Mouse (Mus musculus): ENCODE measurements around the gene Hsp90b1.

GRCm38 (mm10) chr10:86731500-86731863, 26.2 kb upstream of the Hsp90b1 start:
- TF ChIP-seq CTCF (IDR thresholded peaks at IDR 0.05; ENCODE audit: borderline replicate concordance, control insufficient read depth, extremely low read depth, insufficient read depth, low read length, poor library complexity), result no peak
- TF ChIP-seq POLR2A (IDR thresholded peaks at IDR 0.05; ENCODE audit: control insufficient read depth, extremely low read depth, insufficient read depth, low read length, poor library complexity), result no peak

Data from thymus, adult 2 months (tissue).